Mouse (Mus musculus) ES-Bruce4 (cell line): Measurements from ENCODE around the gene Pros1. TPM values are rescaled to one million over a fixed set of nuclear protein-coding genes. Genes with fewer than 3 reads are reported as not detected.

Experiments used
- H3K27ac ChIP-seq: 2 replicates; pipeline ENCODE4 v1.5.1; 2012; ENCODE audit warnings: low read length, inconsistent platforms; ENCODE audit not compliant: insufficient read depth
- H3K27me3 ChIP-seq: 2 replicates; pipeline ENCODE4 v1.6.1; 2012; ENCODE audit warnings: mild to moderate bottlenecking, low read length, inconsistent platforms; ENCODE audit not compliant: control insufficient read depth, poor library complexity, insufficient read depth, severe bottlenecking
- H3K36me3 ChIP-seq: 2 replicates; pipeline ENCODE4 v1.6.1; 2012; ENCODE audit warnings: inconsistent platforms, mild to moderate bottlenecking, low read length, moderate library complexity; ENCODE audit not compliant: control insufficient read depth, poor library complexity, insufficient read depth, severe bottlenecking
- H3K4me1 ChIP-seq: one replicate; pipeline ENCODE4 v1.8.1; 2011; ENCODE audit warnings: low read length; ENCODE audit not compliant: control insufficient read depth, insufficient read depth
- H3K4me3 ChIP-seq: 2 replicates; pipeline ENCODE4 v1.5.1; 2011; ENCODE audit warnings: low read depth, mild to moderate bottlenecking, low read length
- H3K9ac ChIP-seq: 2 replicates; pipeline ENCODE4 v1.6.1; 2012; ENCODE audit warnings: low read depth, mild to moderate bottlenecking, inconsistent platforms; ENCODE audit not compliant: poor library complexity, severe bottlenecking
- H3K9me3 ChIP-seq: replicated peaks from 2 replicates; pipeline ENCODE4 v1.6.1; 2012; ENCODE audit warnings: mild to moderate bottlenecking, low read length, inconsistent platforms; ENCODE audit not compliant: control insufficient read depth, poor library complexity, insufficient read depth, severe bottlenecking
- CTCF ChIP-seq: IDR thresholded peaks from one replicate; pipeline ENCODE4 v1.8.1; 2011; ENCODE audit warnings: low read depth, low read length
- EP300 ChIP-seq: IDR thresholded peaks from 2 replicates; pipeline ENCODE4 v1.6.1; 2011; ENCODE audit warnings: low read depth, low read length; ENCODE audit not compliant: insufficient read depth
- POLR2A ChIP-seq: IDR thresholded peaks from one replicate; pipeline ENCODE4 v1.8.1; 2011; ENCODE audit warnings: low read length; ENCODE audit not compliant: insufficient read depth
- polyA plus RNA-seq: library from polyadenylated mRNA; stranded (reverse); fragments of >200 nt; gene quantifications from 2 replicates; pipeline ENCODE4 v1.2.4, GENCODE M21; 2011; ENCODE audit warnings: low read depth; ENCODE audit not compliant: missing spikeins, insufficient read depth, insufficient read length

Pros1 gene
- polyA plus RNA-seq, 1 experiment = 18.0 TPM

DNA sequence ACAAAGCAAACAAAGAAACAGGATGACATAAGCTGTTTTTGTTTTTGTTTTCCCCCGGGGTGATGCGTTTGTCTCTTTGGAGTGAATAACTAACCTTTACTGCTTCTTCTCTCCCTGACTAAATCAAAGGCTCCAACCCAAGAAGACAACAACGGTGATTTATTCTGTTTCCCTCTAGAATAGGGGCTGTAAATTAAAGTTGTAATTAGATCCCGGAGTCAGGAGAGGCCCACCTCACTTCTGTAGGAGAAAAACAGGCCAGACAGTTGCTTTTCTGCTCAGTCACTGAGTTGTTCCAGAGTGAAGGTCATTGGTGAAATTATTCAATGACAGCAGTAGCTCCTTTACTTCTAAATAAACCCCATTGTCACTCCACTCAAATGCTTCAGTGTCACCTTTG, 19.1 kb downstream of the Pros1 start:
- H3K27me3 ChIP-seq = no peaks in the 10 kb centered on the region

DNA sequence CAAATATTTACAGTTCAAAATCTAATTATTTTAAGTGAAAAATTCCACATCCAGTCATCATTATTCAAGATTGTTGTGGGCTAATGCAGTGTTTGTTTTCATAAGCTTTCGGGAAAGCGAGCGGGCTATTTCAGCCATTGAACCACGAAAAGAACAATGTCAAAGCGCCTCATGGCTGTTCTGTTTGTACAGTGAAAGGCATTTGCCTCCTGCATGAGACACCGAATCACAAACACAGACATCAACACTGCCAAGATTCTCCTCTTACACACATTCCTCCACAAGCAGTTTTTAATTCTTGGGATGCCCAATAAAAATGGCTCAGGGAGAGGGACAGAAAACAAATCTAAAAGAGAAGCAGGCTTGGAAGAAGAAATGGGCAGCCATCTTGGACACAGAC, 20.0 kb downstream of the Pros1 start:
- H3K9me3 ChIP-seq = peaks cover 16% of the 10 kb centered on the region

More for the DNA sequence above, 19.1 kb downstream of the Pros1 start:
- peaks cover 1% of the 10 kb centered on the region for H3K4me1 ChIP-seq
- TF ChIP-seq POLR2A (no peak), CTCF (no peak), EP300 (no peak)
- H3K27ac ChIP-seq = no peak overlapping the region
- peaks cover 16% of the 10 kb centered on the region for H3K9me3 ChIP-seq
- no peaks in the 10 kb centered on the region for H3K36me3 ChIP-seq
- H3K4me3 ChIP-seq = no peak overlapping the region
- H3K9ac ChIP-seq = no peak overlapping the region

DNA sequence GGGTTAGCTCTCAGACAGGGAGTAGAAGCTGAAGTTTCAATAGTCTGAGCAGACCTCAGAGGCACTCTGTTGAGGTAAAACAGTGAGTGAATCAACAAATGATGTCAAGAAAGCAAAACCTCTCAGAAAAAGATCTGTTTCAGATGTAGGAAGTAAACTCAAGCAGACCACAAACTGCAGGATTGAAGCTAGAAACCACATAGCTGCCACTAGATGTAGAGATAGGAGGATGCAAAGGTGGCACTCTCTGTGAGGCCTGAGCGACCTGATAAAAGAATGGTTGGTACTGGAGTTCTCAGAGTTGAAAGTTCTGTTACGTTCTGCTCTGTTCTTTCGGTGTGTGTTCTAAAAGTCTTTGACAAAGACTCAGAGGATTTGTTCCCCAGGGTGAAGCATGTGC, 41.7 kb downstream of the Pros1 start:
- no peak overlapping the region for H3K4me3 ChIP-seq
- H3K36me3 ChIP-seq = no peaks in the 10 kb centered on the region
- no peak overlapping the region for H3K9ac ChIP-seq
- TF ChIP-seq POLR2A (no peak), EP300 (no peak), CTCF (no peak)
- no peaks in the 10 kb centered on the region for H3K4me1 ChIP-seq
- H3K27me3 ChIP-seq = no peaks in the 10 kb centered on the region
- H3K27ac ChIP-seq = no peak overlapping the region
- 0 out of 2 replicates have a peak, but pooled peaks cover 3% of the 10 kb centered on the region for H3K9me3 ChIP-seq

More for the DNA sequence above, 20.0 kb downstream of the Pros1 start:
- H3K4me3 ChIP-seq = no peak overlapping the region
- peaks cover 1% of the 10 kb centered on the region for H3K4me1 ChIP-seq
- TF ChIP-seq CTCF (no peak), POLR2A (no peak), EP300 (no peak)
- no peaks in the 10 kb centered on the region for H3K36me3 ChIP-seq
- H3K9ac ChIP-seq = no peak overlapping the region
- H3K27me3 ChIP-seq = no peaks in the 10 kb centered on the region
- no peak overlapping the region for H3K27ac ChIP-seq

DNA sequence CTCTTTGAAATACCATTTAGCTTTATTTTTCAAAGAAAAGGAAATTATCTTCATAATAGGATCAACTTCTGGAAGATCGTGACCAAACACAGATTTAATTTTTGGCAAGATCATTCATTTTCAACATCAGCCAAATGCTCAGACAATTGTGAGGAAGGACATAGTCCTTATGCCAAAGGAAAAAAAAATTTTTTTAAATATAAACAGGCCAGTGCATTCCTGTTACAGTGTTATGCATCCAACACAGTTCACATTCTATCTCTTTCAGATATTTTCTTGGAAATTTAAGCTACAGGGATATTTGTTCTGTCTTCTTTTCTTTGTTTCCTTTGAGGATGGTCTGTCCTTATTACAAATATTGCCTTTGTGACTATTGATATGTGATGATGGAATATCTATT, 57.3 kb downstream of the Pros1 start:
- H3K4me3 ChIP-seq = no peak overlapping the region
- TF ChIP-seq POLR2A (no peak), CTCF (no peak), EP300 (no peak)
- H3K9me3 ChIP-seq = no peaks in the 10 kb centered on the region
- H3K27ac ChIP-seq = no peak overlapping the region
- no peak overlapping the region for H3K9ac ChIP-seq
- H3K36me3 ChIP-seq = no peaks in the 10 kb centered on the region
- H3K4me1 ChIP-seq = no peaks in the 10 kb centered on the region
- no peaks in the 10 kb centered on the region for H3K27me3 ChIP-seq

DNA sequence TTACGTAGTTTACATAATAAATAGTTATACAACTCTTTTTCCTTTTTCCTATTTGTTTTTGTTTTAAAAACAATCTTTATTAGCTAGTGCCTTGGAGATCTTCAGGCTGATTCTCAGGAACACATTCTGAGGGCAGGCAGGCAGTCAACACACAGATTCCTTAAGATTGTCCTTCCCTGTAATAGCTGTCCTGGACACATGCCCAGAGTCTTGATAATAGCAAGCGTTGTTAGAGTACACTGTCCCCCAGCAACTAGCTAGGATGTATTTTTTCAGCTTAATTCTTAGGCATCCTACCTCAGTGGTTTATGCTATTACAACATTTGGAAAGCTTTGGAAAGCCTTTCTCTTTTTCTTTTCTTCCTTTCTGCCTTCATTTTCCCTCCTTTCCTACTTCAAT, 58.1 kb downstream of the Pros1 start:
- no peak for TF ChIP-seq EP300
- no peak for TF ChIP-seq CTCF
- no peak for TF ChIP-seq POLR2A

DNA sequence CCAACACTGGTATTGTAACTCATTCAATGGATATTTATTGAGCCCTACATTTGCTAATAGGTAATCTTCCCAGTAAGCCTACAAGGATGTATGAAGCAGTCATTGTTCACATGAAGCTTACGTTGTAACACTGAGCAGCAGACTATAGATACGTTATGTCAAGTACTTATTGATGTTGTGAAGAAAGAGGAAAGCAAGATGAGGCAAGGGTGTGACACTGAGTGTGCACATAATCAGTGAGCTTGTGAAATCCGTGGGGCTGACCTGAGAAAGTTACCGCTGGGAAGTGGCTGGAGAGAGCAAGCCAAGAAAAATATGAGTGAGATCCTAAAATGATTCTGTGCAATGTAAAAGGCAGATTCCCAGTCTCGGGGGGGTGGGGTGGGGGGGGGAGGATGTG, 61.4 kb downstream of the Pros1 start:
- H3K9me3 ChIP-seq = no peaks in the 10 kb centered on the region
- no peak overlapping the region for H3K27ac ChIP-seq
- H3K4me1 ChIP-seq = no peaks in the 10 kb centered on the region
- H3K9ac ChIP-seq = no peak overlapping the region
- H3K27me3 ChIP-seq = no peaks in the 10 kb centered on the region
- TF ChIP-seq EP300 = no peak
- no peak for TF ChIP-seq CTCF
- no peak for TF ChIP-seq POLR2A
- H3K36me3 ChIP-seq = no peaks in the 10 kb centered on the region
- H3K4me3 ChIP-seq = no peak overlapping the region

More for the DNA sequence above, 58.1 kb downstream of the Pros1 start:
- no peak overlapping the region for H3K27ac ChIP-seq
- no peaks in the 10 kb centered on the region for H3K36me3 ChIP-seq
- H3K27me3 ChIP-seq = no peaks in the 10 kb centered on the region
- no peaks in the 10 kb centered on the region for H3K9me3 ChIP-seq
- H3K9ac ChIP-seq = no peak overlapping the region
- H3K4me3 ChIP-seq = no peak overlapping the region
- H3K4me1 ChIP-seq = no peaks in the 10 kb centered on the region
